Mouse (Mus musculus) forelimb bud, embryonic 11.5 days (tissue): ENCODE results near the gene Prrt3.

Experiments
- DNase-seq: peaks from one replicate; pipeline ENCODE4 v3.0.0-alpha.2; 2012; ENCODE audit warnings: low read depth, low spot score

Prrt3 gene

GRCm38 (mm10) chr6:113501388-113502084 is at the start of gene Prrt3:
TSS of gene Prrt3 (minus strand) at chr6:113501931.
- DNase-seq: peak; percentile 26

GRCm38 (mm10) chr6:113543906-113544481 is 42.3 kb upstream of the Prrt3 start:
- no peak for DNase-seq

- no peak for DNase-seq
These were observed 39.9 kb upstream of the Prrt3 start for GRCm38 (mm10) chr6:113541610-113542009.

- no peak for DNase-seq
These were observed 33.2 kb upstream of the Prrt3 start for GRCm38 (mm10) chr6:113534886-113535285.

GRCm38 (mm10) chr6:113531840-113532404 is 30.2 kb upstream of the Prrt3 start:
- DNase-seq: no peak

DNA sequence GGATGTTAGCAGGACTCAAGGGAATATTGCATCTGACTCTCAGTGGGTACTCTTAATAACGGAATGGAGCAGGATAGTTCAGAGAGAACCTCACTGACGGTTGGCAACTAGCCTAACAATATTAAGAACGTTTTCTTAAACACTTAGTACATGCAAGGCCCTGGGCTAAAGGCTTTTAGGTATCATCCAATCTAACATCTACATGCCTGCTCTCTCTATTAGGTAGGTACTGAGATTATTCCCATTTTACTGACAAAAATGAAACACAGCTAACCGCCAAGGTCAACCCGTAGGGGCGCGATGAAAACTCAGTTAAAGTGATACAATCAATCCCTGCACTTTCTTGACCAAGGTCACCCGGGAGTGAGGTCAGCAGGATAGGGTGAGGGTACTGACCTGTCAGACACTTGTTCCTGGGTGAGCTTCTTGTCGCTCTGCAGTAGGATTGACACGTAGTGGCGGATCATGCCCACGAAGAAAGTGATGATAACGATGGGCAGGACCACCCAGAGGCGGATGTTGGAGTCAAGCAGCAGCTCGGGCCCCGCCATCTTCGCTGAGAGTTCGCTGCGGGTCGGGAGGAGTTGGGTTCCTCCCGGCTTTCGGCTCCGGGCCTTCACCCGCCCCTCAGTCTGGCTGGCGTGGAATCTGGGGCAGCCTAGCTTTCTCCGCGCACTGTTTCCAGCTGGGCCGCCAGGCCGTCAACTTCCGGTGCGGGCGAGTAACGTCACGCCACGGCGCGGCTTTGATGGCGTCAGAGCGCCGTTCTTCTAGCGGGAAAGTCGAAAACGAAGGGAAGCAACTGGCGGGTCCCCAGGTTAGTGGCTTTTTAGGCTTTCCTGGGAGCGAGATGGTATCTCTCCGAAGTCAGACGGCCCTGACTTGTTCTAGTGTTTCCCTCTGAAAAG is 29.5 kb upstream of the Prrt3 start, which contains the start of the genes Emc3 and Fancd2:
Emc3 (minus strand) TSS at position 721 of the 908 bp plus-strand sequence.
Fancd2 (plus strand) TSS at position 751 of the 908 bp plus-strand sequence.
- peak; percentile 94 for DNase-seq

DNA sequence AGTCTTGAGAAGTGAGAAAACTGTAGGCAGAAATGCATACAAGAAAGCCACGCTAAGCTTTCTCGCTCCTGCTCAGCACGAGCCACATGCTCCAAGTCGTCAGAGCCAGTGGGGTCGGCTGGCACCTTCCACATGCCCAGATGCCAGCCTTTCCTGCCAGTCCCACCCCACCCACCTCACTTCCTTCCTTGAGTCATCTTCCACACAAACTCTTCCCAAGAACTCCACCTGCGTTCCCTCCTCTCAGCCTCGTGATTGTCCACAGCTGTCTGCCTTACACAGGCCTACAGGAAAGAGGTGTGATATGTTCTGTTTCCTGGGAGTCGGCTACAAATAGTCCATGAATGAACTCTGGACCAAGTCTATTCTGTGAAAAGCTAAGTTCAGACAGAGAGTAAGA is 21.7 kb upstream of the Prrt3 start:
- DNase-seq: no peak

- DNase-seq: no peak
These were observed 20.6 kb upstream of the Prrt3 start for GRCm38 (mm10) chr6:113522310-113522709.

DNA sequence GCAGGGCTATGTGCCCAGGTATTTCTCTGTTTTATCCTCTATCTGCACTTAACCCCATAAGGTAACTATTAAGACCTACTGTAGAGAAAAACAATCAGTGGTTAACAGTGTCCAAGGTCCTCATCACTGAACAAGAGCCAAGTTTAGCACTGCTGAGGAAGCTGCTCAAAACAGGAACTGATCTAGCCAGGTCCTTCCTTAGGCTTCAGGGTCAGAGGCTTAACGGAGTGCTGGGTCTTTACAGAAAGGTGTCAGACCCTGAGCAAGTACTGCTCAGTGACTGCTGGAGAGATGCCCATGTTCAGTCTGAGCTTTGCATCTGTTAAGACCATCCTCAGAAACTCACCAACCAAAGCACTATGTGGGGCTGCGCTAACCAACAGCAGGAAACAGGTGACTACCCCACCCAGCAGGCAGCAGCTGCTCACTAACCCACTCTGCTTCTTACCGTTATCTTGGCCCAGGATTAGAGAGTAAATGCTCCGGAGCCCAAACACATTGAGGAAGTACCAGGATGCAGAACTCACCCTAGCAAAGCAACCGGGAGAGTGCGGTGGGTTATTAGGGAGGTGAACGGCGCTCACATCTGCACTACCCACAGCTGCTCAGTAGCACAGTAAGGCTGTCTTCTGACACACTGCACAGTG is 15.8 kb upstream of the Prrt3 start:
- DNase-seq: no peak

DNA sequence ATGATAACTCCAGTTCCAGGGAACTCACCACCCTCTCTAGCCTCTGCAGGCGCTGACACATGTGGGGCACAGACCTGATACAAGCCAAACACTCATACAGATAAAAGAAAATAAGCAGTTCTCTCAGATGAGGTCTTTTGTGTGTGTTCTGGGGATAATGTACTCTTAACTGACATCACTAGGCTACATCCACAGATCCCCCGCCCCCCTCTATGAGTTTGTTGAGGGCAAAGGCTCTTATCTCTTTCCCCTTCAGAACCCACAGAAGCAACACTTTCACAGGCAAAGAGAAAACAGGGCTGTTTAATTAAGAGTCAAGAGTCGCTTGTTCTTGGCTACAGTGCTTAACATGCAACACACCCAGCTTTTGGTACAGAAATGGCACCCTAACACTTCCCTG is 12.9 kb upstream of the Prrt3 start:
- DNase-seq: no peak

- DNase-seq: no peak
These were observed 12.2 kb upstream of the Prrt3 start for GRCm38 (mm10) chr6:113513944-113514343.

DNA sequence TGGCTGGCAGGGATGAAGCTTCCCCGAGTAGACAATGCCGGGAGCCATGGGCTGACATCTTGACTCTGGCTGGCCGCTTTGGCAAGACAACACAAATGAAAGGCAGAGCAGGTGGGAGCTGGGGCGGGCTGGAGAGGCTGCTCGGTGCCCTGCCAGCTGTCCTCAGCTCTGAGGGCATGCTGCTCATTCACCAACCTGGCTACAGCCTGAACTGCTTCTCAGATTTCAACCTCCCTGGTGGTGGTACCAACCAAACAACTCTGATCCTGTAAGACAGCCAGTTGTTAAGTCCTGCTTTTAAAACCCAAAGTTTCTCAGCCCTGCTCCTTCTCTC is 7.2 kb upstream of the Prrt3 start:
- DNase-seq: no peak

- no peak for DNase-seq
These were observed 6.7 kb upstream of the Prrt3 start for GRCm38 (mm10) chr6:113508272-113508946.

DNA sequence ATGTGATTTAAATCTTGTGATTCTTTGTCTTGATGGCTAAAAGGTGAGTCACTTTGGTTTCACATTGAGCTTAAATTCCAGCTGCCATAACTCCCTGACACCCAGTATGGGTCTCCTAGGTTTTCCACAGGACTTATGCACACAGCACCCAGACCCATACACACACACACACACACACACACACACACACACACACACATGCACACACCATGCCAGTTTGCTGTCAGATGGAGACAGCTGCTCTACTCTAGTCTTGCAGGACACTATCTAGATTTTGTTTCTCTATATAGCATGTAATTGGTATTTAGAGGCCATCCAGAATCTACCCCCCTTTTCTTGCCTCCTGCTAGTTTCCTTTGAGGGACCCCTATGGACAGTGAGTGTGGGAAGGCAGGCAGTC is 5.4 kb upstream of the Prrt3 start:
- DNase-seq: no peak

GRCm38 (mm10) chr6:113505689-113506088 is 4.0 kb upstream of the Prrt3 start:
- no peak for DNase-seq

- DNase-seq: no peak
These were observed 1.1 kb upstream of the Prrt3 start for GRCm38 (mm10) chr6:113502801-113503200.

- DNase-seq: no peak
These were observed 2.4 kb downstream of the Prrt3 start for GRCm38 (mm10) chr6:113499346-113499745.

DNA sequence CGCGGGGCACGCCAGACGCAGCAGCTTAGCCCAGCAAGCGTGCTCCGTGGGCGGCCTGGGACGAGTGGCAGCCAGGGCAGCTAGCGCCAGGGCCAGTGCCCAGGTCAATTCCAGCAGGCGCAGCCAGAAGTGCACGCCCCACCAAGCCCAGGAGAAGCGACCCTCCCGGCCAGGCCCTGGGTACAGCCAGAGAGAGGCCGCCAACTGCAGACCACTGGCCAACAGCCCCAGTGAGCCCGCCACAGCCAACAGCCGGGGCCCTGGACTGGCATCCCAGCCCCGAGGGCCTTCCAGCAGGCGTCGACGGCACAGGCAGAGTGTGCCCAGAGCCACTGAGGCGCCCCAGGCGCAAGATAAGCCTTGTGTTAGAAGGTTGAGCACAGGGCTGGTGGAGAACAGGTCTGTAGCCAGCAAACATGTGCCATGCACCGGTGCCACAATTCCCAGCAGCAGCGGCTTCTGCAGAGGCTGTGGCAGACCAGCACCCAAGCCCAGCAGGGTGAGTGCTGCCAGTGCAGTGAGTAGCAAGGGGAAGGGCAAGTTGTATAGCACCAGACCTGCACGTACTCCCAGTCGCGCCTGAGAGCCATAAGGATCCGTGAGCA is 6.6 kb downstream of the Prrt3 start:
- DNase-seq: no peak

DNA sequence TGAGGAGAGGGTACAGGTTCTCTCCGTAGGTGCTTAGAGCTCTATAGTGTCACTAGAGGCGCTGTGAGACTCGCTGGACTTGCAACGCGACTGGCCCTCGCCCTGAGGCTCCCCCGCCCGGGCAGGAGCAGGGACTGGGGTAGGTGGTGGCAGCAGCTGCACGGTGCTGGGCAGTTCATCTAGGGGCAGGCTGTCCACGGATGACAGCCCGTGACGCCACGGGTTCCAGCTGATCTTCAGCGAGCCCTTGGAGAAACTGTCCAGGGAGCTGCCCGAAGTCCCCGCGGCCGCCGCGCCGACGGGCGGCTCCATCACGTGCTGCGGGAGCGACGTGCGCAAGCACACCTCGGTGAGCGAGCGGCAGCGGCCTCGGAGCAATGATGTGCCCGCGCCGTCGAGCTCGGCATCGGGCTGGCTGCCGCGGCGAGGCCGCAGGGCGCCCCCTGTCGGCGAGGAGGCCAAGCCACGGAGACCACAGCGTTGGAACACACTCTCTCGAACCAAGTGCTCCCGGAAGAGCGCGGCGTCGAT is 7.4 kb downstream of the Prrt3 start:
- peak; percentile 75 for DNase-seq

- no peak for DNase-seq
These were observed 9.4 kb downstream of the Prrt3 start for GRCm38 (mm10) chr6:113492101-113492864.
